Mouse (Mus musculus): ENCODE data around the gene Ppfia4. TPM values are rescaled to one million over a fixed set of nuclear protein-coding genes. Genes with fewer than 3 reads are reported as not detected.

Gene Ppfia4
- polyA plus RNA-seq, 2 experiments: 1.1 to 1.2 TPM

DNA sequence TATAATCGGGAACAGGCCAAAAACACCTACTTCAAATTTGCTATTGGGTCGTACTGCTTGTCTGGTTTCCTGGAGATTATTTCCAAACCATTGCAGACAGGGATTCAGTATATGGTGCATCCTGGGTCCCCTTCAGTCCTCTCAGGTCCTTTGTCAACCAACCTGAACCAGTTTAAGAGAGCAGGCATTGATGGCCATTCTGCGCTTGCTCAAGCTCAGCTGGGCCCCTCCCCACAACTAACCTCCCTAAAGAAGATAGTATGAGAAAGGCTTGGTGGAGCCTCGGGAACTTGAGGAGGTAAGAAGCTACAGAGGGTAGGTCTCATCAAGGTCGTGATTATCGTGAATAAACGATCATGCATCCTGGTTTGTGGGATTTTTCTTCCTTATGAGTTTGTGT is 39.5 kb downstream of the Ppfia4 start:
- H3K27ac ChIP-seq: no peak overlapping the region
- 61% methylated on average over 7 of the region's 7 CpGs for WGBS (ENCODE audit: insufficient replicate concordance)
- H3K9me3 ChIP-seq (ENCODE audit: control insufficient read depth, low read length): no peaks in the 10 kb centered on the region
- TF ChIP-seq CTCF (IDR thresholded peaks at IDR 0.05; ENCODE audit: low read depth) (no peak), EP300 (IDR thresholded peaks at IDR 0.05; ENCODE audit: low read depth) (no peak)
- H3K9ac ChIP-seq (replicated peaks): no peak overlapping the region
- H3K4me3 ChIP-seq (ENCODE audit: insufficient read depth in 1 of 2, low read depth in 2 of 2, low read length in 2 of 2): no peak overlapping the region
- H3K4me2 ChIP-seq (ENCODE audit: low read depth): no peak overlapping the region
- H3K4me1 ChIP-seq (replicated peaks; ENCODE audit: control insufficient read depth in 2 of 2, insufficient read depth in 2 of 2, low read length in 1 of 2): no peaks in the 10 kb centered on the region
- H3K36me3 ChIP-seq (replicated peaks; ENCODE audit: control insufficient read depth, insufficient read depth, low read depth): no peaks in the 10 kb centered on the region
- ATAC-seq (ENCODE audit: insufficient read depth) (no peak), DNase-seq (ENCODE audit: low read depth in 3 of 3, low spot score in 3 of 3) (no peak)
- H3K27me3 ChIP-seq (ENCODE audit: control insufficient read depth, insufficient read depth, low read length): peaks cover 8% of the 10 kb centered on the region

DNA sequence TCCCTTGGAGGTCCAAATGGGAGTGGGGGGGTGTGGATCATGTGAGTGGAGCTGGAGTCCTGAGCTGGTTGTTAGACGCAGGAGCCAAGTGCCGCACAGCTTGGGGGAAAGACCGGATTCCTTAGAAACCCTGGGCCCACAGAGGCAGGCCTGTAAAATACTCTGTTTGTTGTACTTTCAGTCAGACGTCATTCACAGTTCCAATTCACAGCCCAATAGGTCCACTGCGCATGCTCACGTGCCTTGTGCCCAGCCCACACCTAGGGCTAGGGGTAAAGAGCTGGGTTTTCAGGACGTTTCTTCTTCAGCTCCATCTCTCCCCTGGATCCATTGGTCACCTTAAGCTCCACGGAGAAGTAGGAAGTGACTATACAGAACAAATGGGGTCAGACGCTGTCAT is 40.1 kb downstream of the Ppfia4 start:
- DNase-seq (ENCODE audit: low read depth in 3 of 3, low spot score in 3 of 3): no peak
- no peak overlapping the region for H3K4me2 ChIP-seq (ENCODE audit: low read depth)
- no peak for ATAC-seq (ENCODE audit: insufficient read depth)
- H3K9me3 ChIP-seq (ENCODE audit: control insufficient read depth, low read length): no peaks in the 10 kb centered on the region
- no peaks in the 10 kb centered on the region for H3K4me1 ChIP-seq (replicated peaks; ENCODE audit: control insufficient read depth in 2 of 2, insufficient read depth in 2 of 2, low read length in 1 of 2)
- no peaks in the 10 kb centered on the region for H3K36me3 ChIP-seq (replicated peaks; ENCODE audit: control insufficient read depth, insufficient read depth, low read depth)
- H3K9ac ChIP-seq (replicated peaks): no peak overlapping the region
- 53% methylated on average over 9 of the region's 9 CpGs for WGBS (ENCODE audit: insufficient replicate concordance)
- H3K4me3 ChIP-seq (ENCODE audit: insufficient read depth in 1 of 2, low read depth in 2 of 2, low read length in 2 of 2): no peak overlapping the region
- TF ChIP-seq EP300 (IDR thresholded peaks at IDR 0.05; ENCODE audit: low read depth): no peak
- TF ChIP-seq CTCF (IDR thresholded peaks at IDR 0.05; ENCODE audit: low read depth): no peak
- H3K27ac ChIP-seq: no peak overlapping the region
- peaks cover 1% of the 10 kb centered on the region; the same call in 1 of the 2 replicates for H3K27me3 ChIP-seq (ENCODE audit: control insufficient read depth, insufficient read depth, low read length)

GRCm38 (mm10) chr1:134292073-134292472 is 40.7 kb downstream of the Ppfia4 start:
- Histone ChIP-seq H3K4me3 (ENCODE audit: insufficient read depth in 1 of 2, low read depth in 2 of 2, low read length in 2 of 2) (no peak overlapping the region), H3K9ac (replicated peaks) (no peak overlapping the region), H3K36me3 (replicated peaks; ENCODE audit: control insufficient read depth, insufficient read depth, low read depth) (no peaks in the 10 kb centered on the region), H3K27ac (no peak overlapping the region), H3K9me3 (ENCODE audit: control insufficient read depth, low read length) (no peaks in the 10 kb centered on the region), H3K4me1 (replicated peaks; ENCODE audit: control insufficient read depth in 2 of 2, insufficient read depth in 2 of 2, low read length in 1 of 2) (no peaks in the 10 kb centered on the region), H3K4me2 (ENCODE audit: low read depth) (no peak overlapping the region), H3K27me3 (ENCODE audit: control insufficient read depth, insufficient read depth, low read length) (no peaks in the 10 kb centered on the region)
- ATAC-seq (ENCODE audit: insufficient read depth): no peak
- TF ChIP-seq CTCF (IDR thresholded peaks at IDR 0.05; ENCODE audit: low read depth): no peak
- TF ChIP-seq EP300 (IDR thresholded peaks at IDR 0.05; ENCODE audit: low read depth): no peak
- WGBS (ENCODE audit: insufficient replicate concordance): 31% methylated on average over 5 of the region's 5 CpGs
- no peak for DNase-seq (ENCODE audit: low read depth in 3 of 3, low spot score in 3 of 3)

- TF ChIP-seq EP300 (IDR thresholded peaks at IDR 0.05; ENCODE audit: low read depth) (no peak), CTCF (IDR thresholded peaks at IDR 0.05; ENCODE audit: low read depth) (no peak)
- WGBS (ENCODE audit: insufficient replicate concordance): 64% methylated on average over 8 of the region's 8 CpGs
- no peak for ATAC-seq (ENCODE audit: insufficient read depth)
Measured at GRCm38 (mm10) chr1:134291555-134291954, 41.2 kb downstream of the Ppfia4 start.

GRCm38 (mm10) chr1:134290909-134291308 is 41.8 kb downstream of the Ppfia4 start:
- Histone ChIP-seq H3K4me1 (replicated peaks; ENCODE audit: control insufficient read depth in 2 of 2, insufficient read depth in 2 of 2, low read length in 1 of 2) (no peaks in the 10 kb centered on the region), H3K36me3 (replicated peaks; ENCODE audit: control insufficient read depth, insufficient read depth, low read depth) (no peaks in the 10 kb centered on the region), H3K4me3 (ENCODE audit: insufficient read depth in 1 of 2, low read depth in 2 of 2, low read length in 2 of 2) (no peak overlapping the region), H3K9me3 (ENCODE audit: control insufficient read depth, low read length) (no peaks in the 10 kb centered on the region), H3K27me3 (ENCODE audit: control insufficient read depth, insufficient read depth, low read length) (no peaks in the 10 kb centered on the region), H3K4me2 (ENCODE audit: low read depth) (no peak overlapping the region), H3K27ac (no peak overlapping the region), H3K9ac (replicated peaks) (no peak overlapping the region)
- ATAC-seq (ENCODE audit: insufficient read depth) (no peak), DNase-seq (ENCODE audit: low read depth in 3 of 3, low spot score in 3 of 3) (no peak)
- TF ChIP-seq CTCF (IDR thresholded peaks at IDR 0.05; ENCODE audit: low read depth) (peak; percentile 74), EP300 (IDR thresholded peaks at IDR 0.05; ENCODE audit: low read depth) (no peak)
- 54% methylated on average over 5 of the region's 5 CpGs for WGBS (ENCODE audit: insufficient replicate concordance)

More at GRCm38 (mm10) chr1:134291555-134291954, 41.2 kb downstream of the Ppfia4 start:
- H3K9ac ChIP-seq (replicated peaks): no peak overlapping the region
- H3K27ac ChIP-seq: no peak overlapping the region
- no peaks in the 10 kb centered on the region for H3K27me3 ChIP-seq (ENCODE audit: control insufficient read depth, insufficient read depth, low read length)
- no peaks in the 10 kb centered on the region for H3K4me1 ChIP-seq (replicated peaks; ENCODE audit: control insufficient read depth in 2 of 2, insufficient read depth in 2 of 2, low read length in 1 of 2)
- no peaks in the 10 kb centered on the region for H3K36me3 ChIP-seq (replicated peaks; ENCODE audit: control insufficient read depth, insufficient read depth, low read depth)
- no peak overlapping the region for H3K4me3 ChIP-seq (ENCODE audit: insufficient read depth in 1 of 2, low read depth in 2 of 2, low read length in 2 of 2)
- DNase-seq (ENCODE audit: low read depth in 3 of 3, low spot score in 3 of 3): no peak
- no peaks in the 10 kb centered on the region for H3K9me3 ChIP-seq (ENCODE audit: control insufficient read depth, low read length)
- H3K4me2 ChIP-seq (ENCODE audit: low read depth): no peak overlapping the region

All from liver, embryonic 14.5 days (tissue).